Mouse (Mus musculus): ENCODE measurements at regions not wholly inside any gene's neighbourhood (a gene's known extent, or its start where the extent isn't known, plus 50 kb on each side); places are given as distances from the start of the nearest gene placed in this dataset.

DNA sequence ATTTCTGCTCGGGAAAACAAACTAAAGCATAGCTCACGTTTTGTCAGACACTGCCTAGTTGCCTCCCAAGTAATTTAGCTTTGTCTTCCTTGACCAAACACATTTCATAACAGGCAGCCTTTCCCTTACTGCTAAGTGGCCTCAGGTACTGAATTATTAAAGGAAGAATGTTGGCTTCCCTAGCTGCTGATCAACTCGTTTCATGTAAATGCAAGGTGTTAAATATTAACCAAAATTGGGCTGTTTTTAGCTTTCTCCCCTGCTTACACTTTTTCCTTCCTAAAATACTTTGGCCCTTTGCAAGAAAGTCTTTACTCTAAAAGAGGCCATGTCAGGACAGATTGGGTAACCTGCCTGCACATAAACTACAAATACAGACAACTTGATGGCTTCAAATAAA, 265.4 kb downstream of the Pmp22 start:
- no peak for DNase-seq

DNA sequence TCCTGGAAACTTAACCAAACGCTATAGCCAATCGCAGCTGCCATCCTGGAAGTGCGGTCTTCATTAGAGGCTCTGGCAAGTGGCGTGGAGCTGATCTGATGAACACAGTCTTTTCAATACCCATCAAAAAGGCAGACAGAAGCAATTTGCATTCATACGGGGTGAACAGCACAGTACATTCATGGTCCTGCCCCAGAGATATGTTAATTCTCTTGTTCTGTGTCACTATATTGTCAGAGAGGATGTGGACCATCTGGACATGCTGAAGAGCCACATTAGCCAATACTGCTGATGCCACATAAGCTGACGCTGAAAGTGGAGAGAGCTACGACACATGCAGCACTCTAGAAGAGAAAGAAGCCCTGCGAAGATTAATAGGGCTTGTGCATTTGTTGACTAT, 267.6 kb downstream of the Pmp22 start:
- no peak for DNase-seq

DNA sequence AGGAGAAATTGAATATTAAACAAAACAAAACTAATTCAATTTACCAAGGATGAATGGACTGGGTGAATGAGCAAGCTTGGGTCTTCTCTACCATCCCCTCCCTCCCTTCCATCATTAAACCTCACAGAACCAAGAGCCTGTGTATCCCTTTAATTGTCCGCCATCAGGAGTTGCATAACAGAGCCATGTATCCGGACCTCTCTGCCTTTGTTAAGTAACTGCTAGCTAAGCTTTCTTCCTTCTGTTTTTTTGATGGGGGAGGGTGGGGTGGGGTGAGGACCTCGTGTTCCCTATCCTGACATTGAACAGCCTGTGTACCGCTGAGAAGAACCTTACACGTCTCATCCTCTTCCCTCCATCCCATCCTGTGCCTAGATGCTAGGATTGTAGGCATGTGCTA, 274.0 kb downstream of the Pmp22 start:
- DNase-seq, result no peak

DNA sequence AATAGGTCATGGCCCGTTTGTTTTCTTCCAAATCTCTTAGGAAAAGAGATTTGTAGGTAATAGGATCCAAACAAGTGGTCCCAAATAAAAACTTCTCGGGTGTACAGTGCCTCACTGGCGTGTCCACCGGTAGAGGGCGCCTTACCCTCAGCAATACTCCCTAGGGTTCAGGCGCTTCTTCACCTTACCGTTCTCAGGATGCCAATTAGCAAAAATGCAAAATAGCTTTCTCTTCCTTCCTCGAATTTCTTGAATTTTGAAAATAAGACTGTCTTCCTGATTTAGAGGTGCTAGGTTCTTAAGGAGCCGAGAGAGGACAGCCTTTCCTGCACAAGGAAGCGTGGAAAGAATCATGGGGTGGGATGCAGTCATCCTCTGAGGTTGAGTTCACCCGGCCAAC, 275.9 kb downstream of the Pmp22 start:
- DNase-seq, result peak; percentile 86

DNA sequence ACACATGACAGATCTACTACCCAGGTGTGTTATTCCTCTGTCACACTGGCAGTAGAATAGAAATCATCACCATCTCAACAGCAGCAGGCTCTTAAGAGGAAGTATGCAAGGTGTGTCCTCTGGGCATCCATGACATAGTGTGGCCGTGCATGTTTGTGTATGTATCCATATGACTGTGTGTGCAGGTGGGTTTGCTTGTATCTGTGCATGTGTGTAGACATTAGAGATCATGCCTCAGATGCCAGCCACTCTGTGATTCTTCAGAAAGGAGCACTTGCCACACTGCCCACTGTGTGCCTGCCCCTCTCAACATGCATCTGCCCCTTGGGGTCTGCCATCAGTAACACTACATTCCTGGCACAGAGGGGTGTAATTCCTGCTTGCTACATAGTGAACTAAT, 280.6 kb downstream of the Pmp22 start:
- DNase-seq, result no peak

DNA sequence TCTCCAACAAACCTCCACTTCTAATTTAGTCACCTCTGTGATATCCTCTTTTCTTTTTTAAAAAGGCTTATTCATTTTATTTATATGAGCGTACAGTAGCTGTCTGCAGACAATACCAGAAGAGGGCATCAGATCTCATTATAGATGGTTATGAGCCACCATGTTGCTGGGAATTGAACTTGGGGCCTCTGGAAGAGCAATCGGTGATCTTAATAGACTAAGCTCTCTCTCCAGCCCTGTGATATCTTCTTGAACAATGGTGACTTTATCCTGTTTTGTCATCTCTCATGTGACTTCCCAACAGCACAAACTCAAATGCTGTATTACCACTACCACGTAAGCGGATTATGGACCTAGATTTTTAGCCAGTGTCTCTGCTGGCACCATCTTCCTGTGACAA, 282.1 kb downstream of the Pmp22 start:
- DNase-seq, result no peak

DNA sequence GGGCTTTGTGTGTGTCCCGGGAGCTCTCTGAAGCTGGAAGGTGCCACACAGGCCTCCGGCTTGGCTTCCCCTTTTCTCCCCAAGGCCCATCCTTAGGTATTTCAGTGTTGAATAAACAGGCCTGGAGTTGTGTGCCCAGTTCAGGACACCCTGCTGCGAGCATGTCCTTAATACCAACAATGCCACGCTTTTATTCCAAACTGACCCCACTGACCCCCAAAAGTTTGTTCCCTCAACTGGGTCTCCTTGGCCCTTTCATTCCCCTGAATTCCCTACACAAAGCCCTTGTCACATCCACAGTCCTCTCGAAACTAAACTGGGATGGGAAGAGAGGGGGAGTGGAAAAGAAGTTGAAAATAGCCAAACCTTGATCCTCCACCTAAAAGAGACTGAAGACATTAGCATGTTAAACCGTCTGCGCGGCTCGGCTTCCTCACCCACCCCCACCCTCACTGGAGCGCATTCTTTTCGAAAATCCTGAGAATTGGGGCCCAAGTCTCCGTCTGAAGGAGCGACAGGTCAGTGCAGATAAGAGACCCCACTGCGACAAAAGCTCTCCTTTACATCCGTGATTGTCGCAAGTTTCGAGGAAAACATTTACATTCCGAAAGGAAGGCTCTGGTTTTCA, 283.7 kb downstream of the Pmp22 start:
- no peak for DNase-seq

DNA sequence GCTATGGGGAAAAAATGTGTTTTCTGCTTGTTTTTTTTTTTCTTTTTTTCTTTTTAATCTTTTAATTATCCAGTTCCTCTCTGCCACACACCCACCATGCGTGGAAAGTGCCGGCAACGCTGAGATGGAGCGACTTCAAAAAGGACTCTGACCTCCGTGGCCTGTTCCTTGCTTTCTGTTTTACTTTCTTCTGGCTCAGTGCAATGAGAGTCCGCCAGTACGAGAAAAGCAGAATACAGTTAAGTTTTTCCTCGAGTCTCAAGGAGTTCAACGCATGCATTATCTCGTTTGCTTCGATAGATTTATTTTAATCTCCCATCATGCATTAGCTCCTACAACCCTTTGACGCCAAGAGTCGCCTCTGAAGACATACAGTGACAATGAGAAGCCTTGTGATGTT, 284.3 kb downstream of the Pmp22 start:
- no peak for DNase-seq

DNA sequence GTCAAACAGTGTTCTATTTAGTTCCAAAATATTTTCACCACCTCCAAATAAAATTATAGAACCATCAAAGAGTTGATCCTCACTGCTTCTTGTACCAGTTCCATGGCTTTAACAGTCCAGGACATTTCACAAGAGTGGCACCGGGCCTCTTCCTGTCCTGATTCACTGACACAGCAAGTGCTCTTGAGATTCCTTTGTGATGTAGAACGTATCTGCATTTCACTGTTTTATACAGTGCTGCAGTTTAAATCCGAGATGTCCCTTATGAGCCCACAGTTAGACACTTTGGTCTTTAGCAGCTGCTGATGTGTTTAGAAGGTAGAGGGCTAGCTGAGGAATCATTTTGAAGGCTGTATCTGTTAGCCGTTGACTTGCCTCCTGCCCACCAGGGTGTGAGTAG, 284.8 kb downstream of the Pmp22 start:
- no peak for DNase-seq

DNA sequence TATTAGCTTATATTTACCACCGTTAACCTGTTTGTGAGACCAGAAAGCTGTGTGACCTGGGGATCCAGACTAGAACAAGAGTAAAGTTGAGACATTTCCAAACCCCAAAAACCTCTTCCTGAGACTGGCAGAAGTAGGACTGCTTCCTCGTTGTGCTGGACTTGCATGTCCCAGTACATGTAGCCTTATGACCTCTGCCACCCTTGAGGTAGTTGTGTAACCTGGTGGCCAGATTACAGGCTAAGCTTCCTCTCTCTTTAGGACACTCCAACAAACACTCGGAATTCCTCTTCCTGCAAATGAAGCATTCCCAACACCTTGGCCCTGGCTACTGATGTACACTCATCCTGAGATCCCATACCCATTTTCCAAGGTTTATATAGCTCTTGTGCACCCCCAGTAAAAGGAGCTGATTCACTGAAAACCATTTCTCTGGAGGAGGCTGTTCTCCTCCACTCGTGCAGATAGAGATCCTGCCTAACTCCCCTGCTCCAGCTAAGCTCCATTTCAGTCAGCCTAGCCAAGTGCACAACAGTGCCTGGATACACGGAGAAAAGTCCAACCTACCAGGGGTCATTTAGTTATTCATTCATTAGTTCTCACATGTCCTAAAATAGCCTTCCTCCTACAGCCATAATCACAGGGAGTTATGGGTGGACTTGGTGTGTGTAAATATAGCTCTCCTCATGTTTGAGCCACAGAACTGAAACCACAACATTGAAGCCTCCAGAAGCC, 289.4 kb downstream of the Pmp22 start:
- DNase-seq, result no peak

DNA sequence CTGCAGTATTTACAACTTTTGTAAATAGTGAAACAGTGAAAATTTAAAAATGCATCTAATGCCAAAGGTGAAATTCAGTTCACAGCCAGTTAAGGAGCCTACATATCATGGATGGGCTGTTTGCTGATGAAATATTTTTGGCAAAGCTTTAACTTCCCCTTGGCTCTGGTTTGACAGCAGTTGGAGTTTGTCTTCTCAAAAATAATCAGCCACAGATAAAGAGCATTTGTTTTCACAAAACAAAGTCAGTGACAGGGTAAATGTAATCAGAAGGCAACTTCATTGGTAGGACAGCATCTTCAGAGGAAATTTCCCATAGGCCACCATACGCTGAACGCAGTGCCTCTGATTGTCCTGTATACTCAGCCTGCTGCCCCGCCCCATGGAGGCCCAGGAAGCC, 291.6 kb downstream of the Pmp22 start:
- no peak for DNase-seq

DNA sequence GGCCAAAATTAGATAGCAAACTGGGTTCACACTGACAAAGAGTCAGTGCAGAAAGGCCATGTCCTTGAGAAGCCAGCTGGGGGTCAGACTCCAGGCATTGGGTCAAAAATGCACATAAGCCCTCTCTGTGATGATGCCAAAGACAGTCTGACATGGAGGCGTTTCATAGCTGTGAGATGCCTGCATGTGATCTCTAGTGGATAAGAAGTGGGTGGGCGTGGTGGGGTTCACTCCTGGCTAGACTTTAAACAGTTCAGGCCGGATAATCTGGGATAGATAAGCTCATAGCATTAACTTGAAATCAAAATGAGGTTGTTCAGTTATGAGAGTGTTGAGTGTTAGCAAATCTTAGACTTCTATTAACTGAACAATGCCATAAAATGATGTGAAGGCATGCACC, 293.3 kb downstream of the Pmp22 start:
- DNase-seq, result no peak

DNA sequence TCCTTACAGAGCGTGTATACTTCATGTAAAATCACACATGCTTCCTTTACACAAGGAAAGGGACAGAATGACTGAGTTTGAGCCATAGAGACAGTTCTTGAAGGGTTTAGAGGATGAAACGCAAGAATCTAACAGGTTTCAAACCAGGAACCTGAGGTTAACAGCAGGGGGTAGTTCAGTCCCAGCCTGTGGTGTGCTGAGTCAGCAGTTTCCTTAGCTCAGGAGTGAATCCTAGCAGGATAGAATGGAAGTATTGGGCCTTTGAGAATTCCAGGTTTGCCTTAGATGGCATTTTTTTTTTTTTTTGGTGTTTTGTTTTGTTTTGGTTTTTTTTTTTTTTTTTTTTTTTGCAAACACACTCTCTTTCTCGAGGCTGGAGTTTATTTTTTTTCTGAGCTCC, 295.5 kb downstream of the Pmp22 start:
- no peak for DNase-seq

DNA sequence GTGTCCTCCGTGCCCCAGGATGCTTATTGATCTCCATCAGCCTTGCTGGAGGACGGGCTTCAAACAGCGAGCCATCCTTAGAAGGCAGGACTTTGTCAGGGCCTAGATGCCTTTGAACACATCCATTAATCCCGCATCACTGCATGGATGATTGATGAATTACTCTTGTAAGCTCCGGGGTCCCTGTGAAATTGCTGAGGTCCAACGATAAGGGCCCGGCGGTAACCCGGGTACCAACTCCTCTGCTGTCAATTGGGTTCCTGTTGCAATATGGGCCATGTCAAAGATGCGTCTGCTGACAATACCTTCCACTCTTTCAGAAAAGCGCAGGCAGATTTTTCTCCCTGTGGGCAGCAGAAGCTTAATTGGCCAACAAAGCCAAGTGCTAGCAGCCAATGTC, 297.0 kb downstream of the Pmp22 start:
- no peak for DNase-seq

DNA sequence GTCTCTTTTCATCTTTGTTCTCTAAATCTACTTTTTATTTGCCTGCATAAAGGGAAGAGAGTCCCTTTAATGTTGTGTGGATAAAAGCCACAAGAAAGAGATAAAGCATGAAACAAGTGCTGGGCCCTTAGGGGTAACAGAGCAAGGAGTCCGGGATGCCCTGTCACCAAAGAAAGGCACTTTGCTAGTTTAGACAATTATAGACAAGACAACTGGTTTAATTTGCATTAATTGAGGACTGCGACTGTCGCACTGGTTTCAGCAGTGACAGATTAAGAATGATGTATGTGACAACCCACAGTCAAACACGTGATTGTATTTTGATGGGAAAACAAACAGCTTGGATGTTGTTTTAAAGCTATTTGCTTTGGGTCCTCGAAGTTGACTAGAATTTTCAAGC, 325.0 kb downstream of the Pmp22 start:
- no peak for DNase-seq

DNA sequence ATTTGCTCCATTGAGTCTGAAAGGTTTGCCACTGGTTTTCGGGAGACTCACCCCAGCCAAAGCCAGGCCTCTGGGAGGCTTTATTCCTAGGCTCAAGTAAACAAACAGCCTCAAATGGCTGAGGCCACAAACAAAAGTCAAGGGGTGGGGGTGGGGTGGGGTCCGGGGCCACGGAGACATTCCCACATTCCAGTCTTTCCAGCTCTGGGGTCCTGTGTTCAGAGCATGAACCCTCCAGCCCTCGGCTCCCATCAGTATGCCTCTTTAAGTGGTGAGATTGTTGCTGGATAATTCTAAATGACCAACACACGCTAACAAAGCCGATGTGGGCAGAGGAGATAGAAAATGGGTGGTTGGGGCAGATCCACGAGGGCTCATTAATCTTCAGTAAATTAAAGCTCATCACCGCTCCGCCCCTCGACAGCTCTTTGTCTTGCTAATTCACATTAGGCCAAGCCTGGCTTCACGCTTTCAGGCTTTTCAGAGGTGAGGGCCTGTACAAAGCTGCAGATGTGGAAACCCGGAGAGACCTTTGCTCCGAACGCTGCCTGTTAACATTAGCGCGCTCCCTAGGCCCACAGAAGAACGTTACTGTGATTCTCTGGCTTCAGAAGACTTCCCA, 326.2 kb downstream of the Pmp22 start:
- no peak for DNase-seq

DNA sequence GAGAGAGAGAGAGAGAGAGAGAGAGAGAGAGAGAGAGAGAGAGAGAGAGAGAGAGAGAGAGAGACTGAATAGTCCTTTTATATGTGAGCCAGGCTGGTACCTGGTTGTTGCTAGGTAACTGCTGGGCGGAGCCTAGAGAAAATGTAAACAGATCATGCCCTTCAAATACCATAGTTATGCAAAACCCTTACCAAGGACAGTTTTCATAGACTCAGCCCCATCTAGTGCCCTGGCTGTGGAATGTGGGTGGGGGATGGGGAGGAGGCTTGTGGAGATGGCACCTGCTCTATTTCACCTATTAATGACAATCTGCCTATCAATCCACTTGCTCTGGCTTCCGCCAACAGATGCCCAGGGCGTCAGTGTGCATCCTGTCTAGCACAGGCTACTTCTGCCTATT, 327.6 kb downstream of the Pmp22 start:
- DNase-seq, result no peak

DNA sequence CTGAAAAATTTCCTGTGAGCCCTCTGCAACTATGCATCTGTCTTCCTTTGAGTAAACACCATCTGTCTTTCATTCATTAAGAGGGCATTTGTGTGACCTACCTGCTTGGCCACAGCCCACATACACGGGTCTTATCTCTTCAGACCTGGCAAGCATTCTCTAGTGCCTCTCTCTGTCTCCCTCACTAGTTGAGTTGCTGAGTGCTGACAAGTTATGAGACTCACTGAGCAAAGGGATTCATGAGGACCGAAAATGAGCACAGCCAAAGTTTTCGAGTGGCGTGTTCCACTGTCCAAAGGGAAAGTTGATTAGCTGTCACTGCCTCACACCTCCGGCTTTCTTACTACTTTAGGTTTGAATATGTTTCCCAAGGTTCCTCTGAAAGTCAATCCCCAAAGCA, 328.5 kb downstream of the Pmp22 start:
- no peak for DNase-seq

DNA sequence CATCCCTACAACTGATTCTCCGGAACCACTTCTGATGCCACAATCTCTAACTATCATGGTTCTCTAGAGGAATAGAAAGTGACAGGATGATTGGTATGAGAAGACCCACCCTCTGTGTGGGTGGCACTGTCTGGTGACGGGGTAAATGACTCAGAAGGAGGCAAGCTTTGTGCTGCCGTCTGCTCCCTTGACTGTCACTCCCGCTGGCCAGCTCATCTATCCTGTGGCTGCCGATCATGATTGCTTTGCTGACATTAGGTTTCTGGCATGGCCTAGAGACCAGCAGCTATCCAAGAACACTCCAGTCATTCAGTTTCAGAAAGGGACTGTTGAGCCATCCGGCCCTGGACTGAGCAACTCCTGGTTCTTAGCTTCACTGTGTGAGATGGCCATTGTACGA, 331.4 kb downstream of the Pmp22 start:
- no peak for DNase-seq

DNA sequence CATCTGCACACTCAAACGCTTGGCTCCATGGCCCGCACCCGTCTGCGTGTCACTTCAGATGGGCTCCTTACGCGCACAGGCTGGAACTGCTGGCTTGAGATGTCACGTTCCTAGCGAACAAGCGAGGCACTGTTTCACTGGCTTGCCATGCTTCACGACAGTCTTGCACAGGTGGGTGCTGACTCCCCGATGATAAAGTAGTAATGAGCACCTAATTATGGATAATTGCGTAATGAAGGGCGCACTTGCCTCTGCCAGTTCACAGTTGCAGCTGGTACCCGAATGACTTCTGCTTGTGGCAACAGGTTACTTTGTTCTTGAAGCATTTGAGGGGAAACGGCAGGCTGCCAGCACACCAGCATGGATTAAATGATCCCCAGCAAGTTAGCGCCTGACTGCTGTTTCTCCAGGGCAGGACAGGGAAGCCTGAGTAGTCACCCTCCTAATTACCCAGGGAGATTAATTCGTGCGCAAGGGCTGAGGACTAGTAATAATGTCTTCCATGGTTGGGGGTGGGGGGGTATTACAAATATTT, 335.1 kb downstream of the Pmp22 start:
- no peak for DNase-seq

DNA sequence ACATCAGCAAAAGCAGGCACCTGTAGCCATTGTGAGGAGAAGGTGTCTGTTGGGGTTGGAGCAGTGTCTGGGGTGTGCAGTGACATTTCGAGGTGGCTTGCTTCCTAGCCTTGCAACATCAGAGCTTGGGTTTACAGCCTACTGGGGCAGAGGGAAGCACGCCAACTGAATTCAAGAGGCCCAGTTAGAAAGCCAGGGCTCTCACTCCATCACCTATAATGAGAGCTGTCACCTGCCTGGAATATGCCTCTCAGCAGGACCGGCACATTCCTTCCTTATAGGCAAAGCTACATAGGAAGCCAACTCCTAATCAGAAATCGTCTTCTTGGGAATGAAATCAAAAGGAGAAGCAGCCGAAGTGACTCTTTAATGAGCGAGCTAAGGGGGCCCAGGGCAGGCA, 337.2 kb downstream of the Pmp22 start:
- peak; percentile 34 for DNase-seq

DNA sequence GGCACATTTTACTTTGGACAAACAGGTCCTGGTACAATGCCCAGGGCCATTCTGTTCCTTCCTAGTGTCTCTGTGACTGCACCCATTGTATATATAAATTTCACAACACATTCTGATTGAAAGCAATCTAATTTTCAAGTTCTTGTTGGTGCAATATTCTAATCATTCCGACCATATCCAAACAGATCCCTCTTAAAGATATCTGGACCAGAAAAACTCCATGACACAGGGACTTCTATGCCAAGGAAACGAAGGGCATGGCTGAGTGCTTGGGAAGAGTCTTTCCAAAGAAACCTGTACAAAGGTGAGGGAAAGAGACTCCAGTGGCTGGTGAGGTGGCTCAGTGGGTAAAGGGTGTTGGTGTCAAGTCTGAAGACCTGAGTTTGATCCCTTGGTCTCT, 337.8 kb downstream of the Pmp22 start:
- no peak for DNase-seq

DNA sequence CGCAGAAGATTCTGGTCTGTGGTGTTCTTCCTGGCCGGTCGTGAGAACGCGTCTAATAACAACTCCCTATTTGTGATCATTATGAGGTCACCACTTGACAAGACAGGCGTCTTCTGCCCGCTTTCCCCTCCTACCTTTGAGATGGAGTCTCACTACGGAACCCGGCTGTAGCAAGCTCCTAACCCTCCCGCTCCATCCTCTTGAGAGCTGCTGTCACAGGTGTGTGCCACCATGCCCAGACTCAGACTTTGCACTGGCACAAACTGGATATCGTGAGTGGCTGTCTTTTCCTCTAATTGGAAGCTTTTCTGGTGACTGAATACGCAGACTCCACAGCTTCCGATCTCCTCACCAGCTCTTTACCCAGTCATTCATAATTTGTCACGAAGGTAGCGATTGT, 346.0 kb downstream of the Pmp22 start:
- no peak for DNase-seq
